Mouse (Mus musculus) myocyte (in vitro differentiated cells): ENCODE data around the gene Med13l. TPM values are rescaled to one million over a fixed set of nuclear protein-coding genes. Genes with fewer than 3 reads are reported as not detected.

Experiments used
- H3K27me3 ChIP-seq: one replicate; pipeline ENCODE4 v1.6.1; 2011; ENCODE audit not compliant: control insufficient read depth, insufficient read depth, insufficient read length
- H3K36me3 ChIP-seq: one replicate; pipeline ENCODE4 v1.6.1; 2011; ENCODE audit not compliant: control insufficient read depth, insufficient read depth
- H3K4me2 ChIP-seq: one replicate; pipeline ENCODE4 v1.6.1; 2011; ENCODE audit warnings: low read depth, control low read depth
- H3K4me3 ChIP-seq: one replicate; pipeline ENCODE4 v1.5.1; 2011; ENCODE audit warnings: mild to moderate bottlenecking, control low read depth, moderate library complexity
- H3K79me2 ChIP-seq: one replicate; pipeline ENCODE4 v1.6.1; 2011; ENCODE audit not compliant: control insufficient read depth, insufficient read depth
- H3ac ChIP-seq: one replicate; pipeline ENCODE4 v1.6.1; 2011; ENCODE audit not compliant: control insufficient read depth, insufficient read length
- CEBPB ChIP-seq: IDR thresholded peaks from 2 replicates; pipeline ENCODE4 v1.6.1; 2011; ENCODE audit warnings: mild to moderate bottlenecking, moderate library complexity; ENCODE audit not compliant: poor library complexity, insufficient read depth, severe bottlenecking
- E2F4 ChIP-seq: IDR thresholded peaks from one replicate; pipeline ENCODE4 v1.6.1; 2011; ENCODE audit warnings: mild to moderate bottlenecking, control low read depth, moderate library complexity; ENCODE audit not compliant: insufficient read depth
- MAX ChIP-seq: IDR thresholded peaks from one replicate; pipeline ENCODE4 v1.6.1; 2011; ENCODE audit warnings: low read depth, mild to moderate bottlenecking, control low read depth
- MYOD1 ChIP-seq, 3 experiments: IDR thresholded peaks; one replicate each; pipeline ENCODE4 v1.6.1; 2011; ENCODE audit warnings: control low read depth in 2 of 3, low read depth in 2 of 3, mild to moderate bottlenecking in 2 of 3, moderate library complexity in 1 of 3; ENCODE audit not compliant: insufficient read length in 2 of 3, control insufficient read depth in 1 of 3
- MYOG ChIP-seq, 3 experiments: IDR thresholded peaks; one replicate each; pipeline ENCODE4 v1.6.1; 2011; ENCODE audit warnings: control low read depth in 2 of 3, low read depth in 2 of 3, mild to moderate bottlenecking in 2 of 3; ENCODE audit not compliant: insufficient read length in 2 of 3, control insufficient read depth in 1 of 3, insufficient read depth in 1 of 3
- POLR2A ChIP-seq: IDR thresholded peaks from one replicate; pipeline ENCODE4 v1.6.1; 2011; ENCODE audit warnings: low read depth, mild to moderate bottlenecking, control low read depth, moderate library complexity; ENCODE audit not compliant: insufficient read length
- POLR2AphosphoS2 ChIP-seq: IDR thresholded peaks from one replicate; pipeline ENCODE4 v1.6.1; 2011; ENCODE audit warnings: low read depth, control low read depth; ENCODE audit not compliant: insufficient read length
- REST ChIP-seq: IDR thresholded peaks from one replicate; pipeline ENCODE4 v1.6.1; 2011; ENCODE audit warnings: mild to moderate bottlenecking, control low read depth, moderate library complexity; ENCODE audit not compliant: insufficient read depth, insufficient read length
- SRF ChIP-seq: IDR thresholded peaks from one replicate; pipeline ENCODE4 v1.6.1; 2011; ENCODE audit warnings: low read depth; ENCODE audit not compliant: control insufficient read depth, insufficient read length
- TCF12 ChIP-seq: IDR thresholded peaks from one replicate; pipeline ENCODE4 v1.6.1; 2011; ENCODE audit warnings: mild to moderate bottlenecking, control low read depth; ENCODE audit not compliant: poor library complexity, insufficient read depth, severe bottlenecking
- TCF3 ChIP-seq: IDR thresholded peaks from one replicate; pipeline ENCODE4 v1.6.1; 2011; ENCODE audit warnings: low read depth, control low read depth; ENCODE audit not compliant: insufficient read length
- USF1 ChIP-seq: IDR thresholded peaks from one replicate; pipeline ENCODE4 v1.6.1; 2011; ENCODE audit warnings: low read depth, mild to moderate bottlenecking, control low read depth, moderate library complexity
- polyA plus RNA-seq: library from polyadenylated mRNA; unstranded; fragments of >200 nt; fragmentation: generic; extraction: Trizol; gene quantifications from one replicate; pipeline ENCODE4 v1.2.1, GENCODE M21; 2012; ENCODE audit warnings: missing spikeins

Med13l gene
- polyA plus RNA-seq, 1 experiment: 7.4 TPM

- peaks cover 38% of the 10 kb centered on the region for H3K79me2 ChIP-seq
- H3K36me3 ChIP-seq: no peaks in the 10 kb centered on the region
- no peak overlapping the region for H3K4me2 ChIP-seq
- no peaks in the 10 kb centered on the region for H3K27me3 ChIP-seq
- H3ac ChIP-seq: no peak overlapping the region
- no peak overlapping the region for H3K4me3 ChIP-seq
- TF ChIP-seq MYOG (IDR thresholded peaks at IDR 0.05; ENCODE audit: control insufficient read depth in 1 of 3, insufficient read depth in 1 of 3, insufficient read length in 2 of 3, low read depth in 2 of 3): no peak
- no peak for TF ChIP-seq E2F4
- no peak for TF ChIP-seq MYOD1 (IDR thresholded peaks at IDR 0.05; ENCODE audit: control insufficient read depth in 1 of 3, insufficient read length in 2 of 3, low read depth in 2 of 3)
Measured at GRCm38 (mm10) chr5:118702674-118703073, 142.2 kb downstream of the Med13l start.

- Histone ChIP-seq H3K79me2 (peaks cover 39% of the 10 kb centered on the region), H3K4me3 (no peak overlapping the region), H3K4me2 (no peak overlapping the region), H3ac (no peak overlapping the region), H3K27me3 (no peaks in the 10 kb centered on the region), H3K36me3 (no peaks in the 10 kb centered on the region)
- TF ChIP-seq SRF (no peak), MAX (no peak), TCF3 (no peak), TCF12 (no peak), POLR2AphosphoS2 (no peak), MYOG (IDR thresholded peaks at IDR 0.05; ENCODE audit: control insufficient read depth in 1 of 3, insufficient read depth in 1 of 3, insufficient read length in 2 of 3, low read depth in 2 of 3) (no peak), REST (no peak), POLR2A (no peak), USF1 (no peak), CEBPB (no peak), MYOD1 (IDR thresholded peaks at IDR 0.05; ENCODE audit: control insufficient read depth in 1 of 3, insufficient read length in 2 of 3, low read depth in 2 of 3) (no peak), E2F4 (no peak)
Measured at GRCm38 (mm10) chr5:118704148-118704547, 143.7 kb downstream of the Med13l start.

- Histone ChIP-seq H3K27me3 (no peaks in the 10 kb centered on the region), H3ac (no peak overlapping the region), H3K4me2 (no peak overlapping the region), H3K79me2 (peaks cover 32% of the 10 kb centered on the region), H3K4me3 (no peak overlapping the region), H3K36me3 (no peaks in the 10 kb centered on the region)
- no peak for TF ChIP-seq TCF12
- no peak for TF ChIP-seq MYOD1 (IDR thresholded peaks at IDR 0.05; ENCODE audit: control insufficient read depth in 1 of 3, insufficient read length in 2 of 3, low read depth in 2 of 3)
- TF ChIP-seq SRF: no peak
- TF ChIP-seq TCF3: no peak
- TF ChIP-seq CEBPB: no peak
- no peak for TF ChIP-seq MAX
- no peak for TF ChIP-seq MYOG (IDR thresholded peaks at IDR 0.05; ENCODE audit: control insufficient read depth in 1 of 3, insufficient read depth in 1 of 3, insufficient read length in 2 of 3, low read depth in 2 of 3)
- TF ChIP-seq REST: no peak
Measured at GRCm38 (mm10) chr5:118704960-118705359, 144.5 kb downstream of the Med13l start.

- H3K4me3 ChIP-seq: no peak overlapping the region
- H3K4me2 ChIP-seq: no peak overlapping the region
- no peaks in the 10 kb centered on the region for H3K27me3 ChIP-seq
- peaks cover 34% of the 10 kb centered on the region for H3K79me2 ChIP-seq
- no peak overlapping the region for H3ac ChIP-seq
- TF ChIP-seq TCF12: no peak
- no peaks in the 10 kb centered on the region for H3K36me3 ChIP-seq
Measured at GRCm38 (mm10) chr5:118706009-118706408, 145.5 kb downstream of the Med13l start.

- Histone ChIP-seq H3K79me2 (peaks cover 32% of the 10 kb centered on the region), H3K27me3 (no peaks in the 10 kb centered on the region), H3ac (no peak overlapping the region), H3K36me3 (no peaks in the 10 kb centered on the region), H3K4me2 (no peak overlapping the region), H3K4me3 (no peak overlapping the region)
- TF ChIP-seq TCF12 (no peak), POLR2AphosphoS2 (no peak), POLR2A (no peak), REST (no peak), MYOG (IDR thresholded peaks at IDR 0.05; ENCODE audit: control insufficient read depth in 1 of 3, insufficient read depth in 1 of 3, insufficient read length in 2 of 3, low read depth in 2 of 3) (no peak), E2F4 (no peak), USF1 (no peak), CEBPB (no peak), MYOD1 (IDR thresholded peaks at IDR 0.05; ENCODE audit: control insufficient read depth in 1 of 3, insufficient read length in 2 of 3, low read depth in 2 of 3) (no peak), TCF3 (no peak), SRF (no peak)
Measured at GRCm38 (mm10) chr5:118706414-118706813, 145.9 kb downstream of the Med13l start.
